Mouse (Mus musculus) cortical plate, adult 2 months (tissue): ENCODE measurements around the gene Uqcrfs1. TPM values are rescaled to one million over a fixed set of nuclear protein-coding genes. Genes with fewer than 3 reads are reported as not detected.

ENCODE experiments used
- H3K27ac ChIP-seq: fragments of 200-500 bp; 2 replicates; pipeline ENCODE4 v1.5.1; 2012; ENCODE audit warnings: low read length, control low read depth, inconsistent platforms; ENCODE audit not compliant: insufficient read depth
- H3K4me1 ChIP-seq: fragments of 200-500 bp; 2 replicates; pipeline ENCODE4 v1.6.1; 2011; ENCODE audit warnings: low read length; ENCODE audit not compliant: control insufficient read depth, insufficient read depth
- H3K4me3 ChIP-seq: fragments of 200-500 bp; 2 replicates; pipeline ENCODE4 v1.5.1; 2011; ENCODE audit warnings: mild to moderate bottlenecking, low read length, control low read depth; ENCODE audit not compliant: insufficient read depth
- CTCF ChIP-seq: fragments of 200-500 bp; IDR thresholded peaks from 2 replicates; pipeline ENCODE4 v1.5.1; 2011; ENCODE audit warnings: mild to moderate bottlenecking, control low read depth, low read length; ENCODE audit not compliant: insufficient read depth; ENCODE audit errors: extremely low read depth
- POLR2A ChIP-seq: fragments of 200-500 bp; IDR thresholded peaks from 2 replicates; pipeline ENCODE4 v1.6.1; 2011; ENCODE audit warnings: mild to moderate bottlenecking, low read length, control low read depth; ENCODE audit not compliant: insufficient read depth; ENCODE audit errors: extremely low read depth
- polyA plus RNA-seq: library from polyadenylated mRNA; depleted of rRNA; stranded (reverse); fragments of >200 nt; gene quantifications from 2 replicates; pipeline ENCODE4 v1.2.3, GENCODE M21; 2012

Uqcrfs1 gene
- polyA plus RNA-seq, 1 experiment: 163 TPM

DNA sequence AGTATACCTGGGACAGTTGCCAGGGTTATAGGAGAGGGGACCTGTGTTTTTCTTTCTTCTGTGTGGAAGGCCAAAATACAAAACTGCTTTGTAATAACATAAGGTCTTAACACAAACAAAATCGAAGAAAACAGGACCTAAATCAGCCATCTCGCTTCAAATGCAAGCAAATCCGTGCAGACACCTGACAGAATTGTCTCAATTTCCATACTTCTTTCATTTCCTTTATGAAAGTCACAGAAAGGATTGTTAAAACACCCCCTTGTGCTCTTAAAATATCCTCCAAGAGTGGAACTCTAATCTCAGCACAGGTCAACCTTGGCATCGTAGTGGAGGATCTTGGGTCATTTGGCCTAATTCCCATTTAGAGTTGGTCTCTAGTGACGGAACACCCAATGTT is 14.9 kb upstream of the Uqcrfs1 start:
- H3K4me3 ChIP-seq: no peak overlapping the region
- no peak overlapping the region for H3K27ac ChIP-seq
- TF ChIP-seq POLR2A: no peak
- no peak for TF ChIP-seq CTCF
- H3K4me1 ChIP-seq: no peaks in the 10 kb centered on the region

DNA sequence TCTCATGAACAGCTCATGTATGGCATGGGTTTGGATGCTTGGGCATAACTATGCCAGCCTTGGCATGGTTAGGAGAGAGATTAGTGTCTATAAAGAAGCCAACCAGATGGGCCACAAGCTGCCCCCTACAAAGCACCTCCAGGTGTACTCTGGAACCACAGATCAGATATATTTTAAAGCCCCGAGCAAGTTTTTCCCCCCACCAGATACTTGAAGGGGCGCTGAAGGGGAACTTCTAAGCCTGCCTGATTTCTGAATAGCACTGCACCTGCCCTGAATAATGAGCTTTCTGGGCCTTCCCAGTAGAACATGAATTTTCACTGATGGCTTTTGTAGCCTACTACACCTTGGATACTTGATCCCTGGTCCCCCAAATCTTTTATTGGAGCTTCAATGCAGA is 12.6 kb upstream of the Uqcrfs1 start:
- no peak overlapping the region for H3K4me3 ChIP-seq
- no peaks in the 10 kb centered on the region for H3K4me1 ChIP-seq
- TF ChIP-seq POLR2A: no peak
- no peak for TF ChIP-seq CTCF
- no peak overlapping the region for H3K27ac ChIP-seq

DNA sequence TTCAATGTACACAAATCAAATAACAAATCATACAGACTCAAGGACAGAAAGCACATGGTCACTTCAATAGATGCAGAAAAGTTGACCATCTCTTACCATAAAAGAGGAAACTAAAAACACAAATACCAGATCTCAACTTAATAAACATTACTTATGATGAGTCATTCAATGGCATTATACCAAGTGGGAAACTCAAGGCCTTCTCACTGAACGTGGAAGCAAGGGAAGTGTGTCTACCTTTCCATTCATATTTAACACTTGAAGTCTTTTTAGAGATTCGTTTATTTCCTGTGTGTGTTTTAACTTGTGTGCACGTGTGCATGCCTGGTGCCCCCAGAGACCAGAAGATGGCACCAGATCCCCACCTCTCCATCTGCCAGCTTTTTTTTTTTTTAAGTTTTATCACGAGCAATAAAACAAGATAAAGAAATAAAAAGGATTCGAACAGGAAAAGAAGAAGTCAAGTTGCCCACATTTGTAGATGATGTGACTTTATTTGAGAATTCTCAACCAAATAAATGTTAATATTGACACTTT is 8.0 kb upstream of the Uqcrfs1 start:
- Histone ChIP-seq H3K4me3 (no peak overlapping the region), H3K4me1 (no peaks in the 10 kb centered on the region), H3K27ac (no peak overlapping the region)
- TF ChIP-seq CTCF (peak; percentile 11; the same call in 1 of the 2 replicates), POLR2A (no peak)

DNA sequence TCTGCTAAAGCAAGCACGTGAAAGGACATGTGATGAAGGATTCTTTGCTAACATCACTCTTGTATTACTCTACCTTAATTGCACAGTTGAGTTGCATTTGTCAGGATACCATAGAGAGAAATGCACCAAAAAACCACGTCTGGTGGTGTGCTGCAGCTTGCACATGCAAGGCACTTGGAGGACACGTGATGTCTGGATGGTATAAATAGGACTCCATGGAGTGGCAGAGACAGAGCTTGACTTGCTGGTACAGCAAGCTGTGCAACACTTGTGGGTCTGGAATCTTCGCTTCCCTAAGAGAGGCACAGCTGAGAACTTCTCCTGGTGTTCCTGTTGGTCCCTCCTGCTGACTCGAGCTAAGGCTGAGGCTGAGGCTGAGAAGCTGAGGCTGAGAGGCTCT is 4.2 kb upstream of the Uqcrfs1 start:
- TF ChIP-seq POLR2A: no peak
- no peak for TF ChIP-seq CTCF
- no peak overlapping the region for H3K27ac ChIP-seq
- H3K4me1 ChIP-seq: no peaks in the 10 kb centered on the region
- no peak overlapping the region for H3K4me3 ChIP-seq

DNA sequence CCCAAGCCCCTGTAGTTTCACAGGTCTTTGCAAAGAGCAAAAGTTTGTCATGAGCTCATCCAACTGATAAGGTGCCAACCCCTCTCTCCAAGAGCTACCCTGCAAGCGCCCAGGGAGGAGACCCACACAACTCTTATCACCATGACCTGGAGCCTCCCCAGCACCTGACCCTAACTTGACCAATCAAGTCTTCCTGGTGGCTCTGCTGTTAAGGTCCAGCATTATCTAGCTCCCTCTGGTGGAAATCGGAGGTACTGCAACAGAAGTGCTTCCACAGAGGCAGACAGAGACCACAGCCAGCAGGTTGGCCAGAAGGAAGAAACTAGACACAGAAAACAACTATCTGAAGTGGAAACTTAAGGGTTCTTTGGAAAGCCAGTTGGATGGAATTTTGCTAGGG is 3.7 kb upstream of the Uqcrfs1 start:
- Histone ChIP-seq H3K4me3 (no peak overlapping the region), H3K4me1 (peaks cover under 1% of the 10 kb centered on the region; the same call in 1 of the 2 replicates), H3K27ac (no peak overlapping the region)
- TF ChIP-seq POLR2A (no peak), CTCF (peak; percentile 78)

DNA sequence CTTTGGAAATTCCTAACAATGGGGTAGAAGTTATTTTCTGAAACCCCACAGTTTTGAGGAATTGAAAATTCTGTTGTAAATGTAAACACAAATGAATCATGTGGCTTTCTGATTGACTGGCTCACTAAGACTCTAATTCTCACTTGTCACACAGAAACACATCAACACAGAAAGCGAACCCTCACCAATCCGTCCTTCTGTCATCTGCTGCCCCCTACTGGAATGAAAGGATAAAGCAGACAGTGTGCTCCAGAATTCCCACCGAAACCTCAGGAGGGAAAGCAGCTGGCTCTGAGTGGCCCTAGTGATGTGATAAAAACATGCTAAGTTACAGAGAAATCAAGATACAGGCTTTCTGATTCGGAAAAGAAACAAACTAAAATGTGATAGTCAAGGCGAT is 14.4 kb downstream of the Uqcrfs1 start:
- Histone ChIP-seq H3K4me3 (no peak overlapping the region), H3K27ac (no peak overlapping the region), H3K4me1 (no peaks in the 10 kb centered on the region)
- TF ChIP-seq CTCF (peak; percentile 91), POLR2A (no peak)

DNA sequence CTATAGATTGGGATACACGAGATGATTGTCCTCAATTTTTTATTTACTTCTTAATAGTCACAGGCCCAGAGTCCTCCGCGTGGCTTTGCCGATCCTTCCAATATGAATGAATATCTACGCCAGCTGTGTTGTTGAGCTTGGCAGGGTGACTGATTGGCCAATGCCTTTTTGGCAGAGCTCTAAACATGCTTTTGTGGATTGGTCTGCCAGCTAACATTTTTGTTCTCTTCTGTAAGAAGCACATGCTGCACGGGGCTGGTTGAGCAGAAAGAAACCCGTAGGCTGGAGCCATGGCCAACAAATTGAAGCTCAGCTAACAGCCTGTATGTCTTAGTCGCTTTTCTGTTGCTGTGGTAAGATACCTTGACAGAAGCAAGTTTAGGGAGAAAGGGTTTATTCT is 20.2 kb downstream of the Uqcrfs1 start:
- no peak overlapping the region for H3K27ac ChIP-seq
- TF ChIP-seq CTCF (no peak), POLR2A (no peak)
- H3K4me3 ChIP-seq: no peak overlapping the region
- H3K4me1 ChIP-seq: no peaks in the 10 kb centered on the region

DNA sequence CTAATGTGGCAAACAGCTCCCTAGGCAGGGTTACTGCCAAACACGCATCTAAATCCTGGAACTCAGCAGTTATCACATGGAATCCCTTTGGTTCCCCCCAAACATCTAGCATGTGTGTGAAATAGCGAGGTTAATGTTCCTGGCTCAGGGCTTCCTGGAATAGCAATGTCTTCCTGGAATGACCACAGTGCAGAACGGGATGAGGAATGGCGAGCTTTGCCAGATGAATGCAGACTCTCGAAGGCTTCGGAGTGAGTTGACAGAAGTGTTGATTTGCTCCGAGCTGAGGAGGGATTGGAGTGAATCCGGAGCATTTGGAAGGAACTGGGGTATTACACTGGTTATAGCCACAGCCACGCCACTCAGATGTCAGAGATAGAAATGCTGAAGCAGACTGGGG is 21.2 kb downstream of the Uqcrfs1 start:
- Histone ChIP-seq H3K27ac (no peak overlapping the region), H3K4me3 (no peak overlapping the region), H3K4me1 (no peaks in the 10 kb centered on the region)
- no peak for TF ChIP-seq POLR2A
- TF ChIP-seq CTCF: no peak

DNA sequence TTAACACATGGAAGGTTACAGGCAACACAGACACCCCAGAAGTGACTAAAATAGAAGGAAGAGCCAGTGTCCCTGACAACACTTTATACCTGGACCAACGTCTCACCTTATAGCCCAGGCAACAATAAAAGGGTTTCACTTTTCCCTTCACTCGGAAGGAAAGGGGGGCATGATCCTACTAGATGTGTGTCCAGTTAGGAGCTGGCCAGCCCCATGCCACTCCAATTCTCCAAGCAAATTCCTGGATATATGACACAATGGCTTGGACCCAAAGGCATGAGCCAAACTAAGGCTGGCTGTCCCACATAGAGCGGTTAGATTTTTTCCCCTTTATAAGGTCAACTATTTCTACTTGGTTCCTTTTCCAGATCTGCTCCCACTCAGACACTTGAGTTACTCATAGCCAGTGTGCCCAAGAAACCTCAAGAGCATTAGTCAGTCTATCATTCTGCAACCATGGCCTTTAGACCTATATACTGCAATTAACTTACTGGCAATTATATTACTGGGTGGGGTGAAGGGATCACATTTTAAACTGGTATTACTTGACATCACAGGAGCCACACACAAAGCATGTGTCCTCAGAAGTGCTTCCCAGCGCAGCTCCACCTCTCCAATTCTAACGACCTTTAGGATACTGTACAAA is 21.8 kb downstream of the Uqcrfs1 start:
- H3K27ac ChIP-seq: no peak overlapping the region
- TF ChIP-seq POLR2A (no peak), CTCF (no peak)
- no peaks in the 10 kb centered on the region for H3K4me1 ChIP-seq
- no peak overlapping the region for H3K4me3 ChIP-seq

DNA sequence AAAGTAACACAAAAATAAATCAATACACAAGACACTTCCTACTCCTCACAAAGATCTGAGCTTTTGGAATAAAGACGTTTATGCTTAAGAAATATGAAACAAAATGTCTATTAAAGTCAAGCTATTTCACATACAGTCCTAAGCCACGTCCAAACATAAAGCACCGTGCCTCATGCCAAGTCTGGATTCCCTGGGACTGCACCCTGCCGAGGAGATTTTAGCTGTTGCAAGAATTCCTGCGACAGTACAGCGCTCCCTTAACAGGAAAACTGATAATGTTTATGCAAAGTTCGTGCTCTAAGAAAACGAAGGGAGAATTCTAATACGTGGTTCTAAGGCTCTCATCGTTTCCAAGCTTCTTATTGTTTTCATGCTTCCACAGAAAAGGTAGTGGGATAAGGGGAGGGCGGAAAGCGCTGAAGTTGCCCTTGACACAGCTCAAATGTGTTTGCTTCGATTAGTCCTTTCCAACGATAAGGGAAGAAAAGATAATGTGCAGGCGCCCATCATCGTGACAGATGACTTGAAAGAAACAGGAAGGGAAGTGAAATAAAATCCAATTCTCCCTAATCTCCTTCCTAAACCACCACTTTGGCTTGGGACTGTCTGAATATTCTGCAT is 23.8 kb downstream of the Uqcrfs1 start:
- Histone ChIP-seq H3K4me1 (no peaks in the 10 kb centered on the region), H3K4me3 (no peak overlapping the region), H3K27ac (no peak overlapping the region)
- no peak for TF ChIP-seq CTCF
- TF ChIP-seq POLR2A: no peak
